Mouse (Mus musculus) MN1 (cell line): ENCODE measurements around the gene Pgpep1l.
"Not testable (repeated sequence)": the region's sequence is repeated elsewhere in the genome, so short reads cannot be mapped to it uniquely, and the experiment has no call there.

Experiments
- DNase-seq: peaks from one replicate; pipeline ENCODE4 v3.0.0-alpha.2; 2016; ENCODE audit warnings: low spot score

The Pgpep1l gene

DNA sequence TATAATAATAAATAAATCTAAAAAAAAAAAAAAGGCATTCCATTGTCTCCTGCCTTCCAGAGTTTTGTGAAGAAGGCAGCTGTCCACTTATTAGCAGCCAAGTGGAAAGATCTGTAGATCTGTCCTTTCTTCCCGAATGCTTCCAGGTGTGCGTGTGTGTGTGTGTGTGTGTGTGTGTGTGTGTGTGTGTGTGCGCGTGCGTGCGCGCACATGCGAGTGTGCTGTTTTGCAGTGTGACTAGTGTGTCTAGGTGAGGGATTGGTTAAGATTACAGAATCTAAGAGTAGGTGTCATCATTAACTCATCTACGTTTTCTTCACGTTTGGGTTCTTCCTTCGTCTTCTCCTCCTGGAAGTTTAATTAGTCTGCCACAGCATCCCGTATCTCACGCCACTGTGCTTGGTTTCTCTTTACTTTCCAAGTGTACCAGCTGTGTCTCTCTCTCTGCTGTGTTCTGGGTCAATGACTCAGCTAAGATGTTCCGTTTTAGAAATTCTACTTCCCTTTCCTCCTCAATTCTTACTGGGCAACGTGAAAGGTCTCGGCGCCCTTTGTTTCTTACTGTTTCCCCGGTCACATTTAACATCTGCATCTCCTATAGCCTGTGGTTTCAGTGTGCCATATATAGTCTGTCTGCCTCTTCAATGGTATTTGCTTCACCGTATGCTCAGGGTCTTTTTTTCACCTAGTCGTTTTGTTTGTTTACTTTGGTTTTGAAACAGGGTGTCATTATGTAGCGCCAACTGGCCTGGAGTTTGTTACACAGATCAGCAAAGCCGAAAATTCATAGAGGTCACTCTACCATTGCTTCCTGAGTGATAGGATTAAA is 18.5 kb upstream of the Pgpep1l start:
- no peak for DNase-seq

DNA sequence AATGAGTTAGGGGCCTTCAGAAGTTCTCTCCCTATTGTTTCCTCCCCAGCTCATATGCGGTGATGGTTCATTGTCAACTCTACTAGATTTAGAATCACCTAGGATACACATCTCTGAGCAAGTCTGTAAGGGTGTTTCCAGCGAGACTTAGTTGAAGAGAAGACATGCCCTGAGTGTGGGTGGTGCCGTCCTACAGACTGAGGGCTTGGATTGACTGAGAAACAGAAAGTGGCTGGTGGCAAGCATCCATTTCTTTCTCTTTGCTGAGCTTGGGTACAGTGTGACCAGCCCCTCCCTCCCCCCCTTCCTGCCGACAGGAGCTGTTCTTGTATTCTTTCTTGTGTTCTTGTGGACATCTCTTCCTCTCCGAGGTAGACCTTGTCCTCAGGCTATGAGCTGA is 17.3 kb upstream of the Pgpep1l start:
- DNase-seq, result no peak

DNA sequence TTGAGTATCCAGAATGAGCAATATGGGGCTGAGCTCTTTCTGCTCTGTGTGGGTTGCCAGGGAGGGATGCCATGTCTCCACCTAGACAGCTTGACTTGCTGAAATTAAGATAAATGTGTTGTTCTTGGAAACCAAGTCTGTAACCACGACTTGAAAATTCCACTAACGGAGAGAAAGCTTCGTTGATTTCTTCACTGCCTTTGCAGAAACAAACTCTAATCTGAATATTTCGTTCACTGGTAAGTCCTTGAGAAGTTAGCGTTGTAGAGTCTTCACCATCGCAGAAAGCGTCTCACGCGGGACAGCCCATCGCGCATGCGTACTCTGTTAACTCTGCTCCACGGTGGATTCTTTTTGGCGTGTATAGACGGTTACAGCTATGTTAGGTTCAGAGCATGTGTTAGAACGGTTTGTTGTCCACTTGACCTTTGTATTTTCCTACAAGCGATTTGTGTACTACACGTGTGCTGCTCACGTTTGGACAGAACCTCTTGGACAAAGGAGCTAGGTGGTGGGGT is 16.4 kb upstream of the Pgpep1l start:
- DNase-seq, result no peak

DNA sequence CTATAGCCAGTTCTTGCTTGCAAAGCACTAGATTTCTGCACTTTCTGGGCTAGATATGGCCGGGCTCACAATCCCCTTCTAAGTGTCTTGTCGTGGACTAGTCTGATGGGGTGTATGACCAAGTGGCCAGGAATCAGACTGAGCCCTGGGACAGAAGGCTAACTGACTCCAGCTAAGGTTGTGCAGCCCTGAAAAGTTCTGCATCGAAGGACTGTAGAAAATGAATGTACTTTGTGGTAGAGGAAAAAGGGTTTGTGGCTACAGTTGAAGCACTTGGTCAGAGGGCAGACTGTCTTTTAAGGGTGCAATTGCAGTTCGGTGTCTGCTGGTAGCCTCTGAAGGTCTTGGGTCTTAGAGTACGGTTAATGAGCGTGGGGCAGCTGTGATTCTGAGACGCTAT is 15.4 kb upstream of the Pgpep1l start:
- no peak for DNase-seq

DNA sequence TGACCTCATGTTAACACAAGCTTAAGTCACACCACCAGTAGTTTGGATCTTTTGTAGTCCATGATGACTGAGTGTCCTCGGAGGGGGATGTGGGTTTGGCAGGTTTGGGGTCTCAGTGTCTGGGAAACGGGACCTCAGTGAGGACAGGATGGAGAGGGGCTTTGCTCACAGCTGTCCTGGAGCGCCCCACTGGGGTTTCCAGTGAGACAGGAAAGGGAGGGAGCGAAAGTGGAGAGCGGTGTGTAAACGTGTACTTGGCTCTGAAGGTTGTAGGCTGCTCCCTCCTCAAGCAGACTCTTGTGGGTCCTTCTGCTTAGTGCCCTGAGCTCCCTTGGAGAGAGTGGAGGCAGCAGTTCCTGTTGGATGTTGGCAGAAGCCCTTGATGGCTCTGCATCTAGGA is 14.9 kb upstream of the Pgpep1l start:
- DNase-seq, result no peak

DNA sequence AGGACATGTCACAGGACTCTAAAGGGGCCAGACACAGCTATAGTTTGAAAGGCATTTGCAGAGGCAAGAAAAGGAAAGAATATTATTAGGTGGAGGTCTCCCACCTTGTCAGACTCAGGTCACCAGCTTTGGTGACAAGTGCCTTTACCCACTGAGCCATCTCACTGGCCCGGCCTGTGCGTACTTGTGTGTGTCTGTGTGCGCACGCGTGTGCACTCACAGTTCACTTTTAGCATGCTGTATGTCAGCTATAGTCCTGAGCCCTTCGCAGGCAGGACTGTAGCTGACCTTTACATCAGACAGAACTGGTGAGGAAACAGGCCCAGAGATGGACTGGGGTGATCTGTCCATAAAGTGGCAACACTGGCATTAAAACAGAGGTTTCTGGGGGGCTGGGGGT is 14.4 kb upstream of the Pgpep1l start:
- DNase-seq, result no peak

DNA sequence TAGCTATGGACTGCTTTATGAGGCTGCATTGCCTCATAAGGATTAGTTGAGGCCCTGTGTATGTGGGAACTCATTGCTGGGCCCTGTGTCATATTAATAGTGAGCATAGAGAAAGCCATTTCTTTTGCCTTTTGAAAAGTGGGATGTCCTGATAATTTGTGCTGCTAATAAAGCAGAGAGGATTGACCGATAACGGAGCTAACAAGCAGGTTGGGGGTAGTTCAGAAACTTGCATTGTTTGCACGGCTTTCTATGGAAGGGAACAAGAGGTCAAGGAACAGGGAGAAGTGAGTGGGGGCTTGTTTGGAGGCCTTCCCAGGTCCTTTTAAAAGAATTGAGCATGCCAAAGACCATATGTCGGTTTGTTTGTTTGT is 13.9 kb upstream of the Pgpep1l start:
- DNase-seq, result no peak

DNA sequence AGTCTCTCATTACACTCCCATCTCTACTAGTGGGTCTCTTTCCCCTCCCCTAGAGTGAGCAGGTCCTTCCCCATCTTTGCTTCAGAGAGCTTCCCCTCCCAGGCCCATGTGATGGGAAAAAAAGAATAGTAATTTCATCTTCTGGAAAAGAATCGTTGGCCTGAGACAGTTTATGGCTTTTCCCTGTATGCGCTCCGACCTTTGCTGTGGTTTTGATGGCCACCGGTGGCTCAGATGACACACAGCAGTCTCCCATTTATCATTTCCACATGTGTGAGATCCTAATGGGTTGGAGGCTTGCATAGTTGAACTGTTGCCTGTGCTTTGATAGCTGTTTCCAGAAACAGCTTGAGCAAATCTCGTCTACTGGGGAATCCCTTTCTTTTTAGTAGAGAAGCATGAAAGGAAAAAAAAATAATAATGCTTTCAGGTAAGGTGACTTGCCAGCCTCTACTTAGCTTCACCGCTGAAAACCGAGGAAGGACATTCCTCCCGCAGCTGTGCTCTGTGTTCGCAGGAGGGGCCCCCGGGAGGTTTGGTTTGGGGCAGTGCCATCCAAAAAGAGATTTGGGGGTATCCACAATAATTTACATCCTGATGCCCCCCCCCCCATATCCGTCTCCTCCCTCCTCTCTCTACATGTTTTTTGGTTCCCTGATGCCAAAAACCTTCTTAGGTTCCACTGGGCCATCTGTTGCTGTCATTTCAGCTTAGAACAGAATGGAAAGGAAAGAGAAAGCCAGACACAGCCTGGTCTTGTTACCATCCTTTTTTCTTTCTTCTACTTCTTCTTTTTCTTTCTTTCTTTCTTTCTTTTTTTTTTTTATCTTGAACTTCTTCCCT is 13.2 kb upstream of the Pgpep1l start:
- no peak for DNase-seq

DNA sequence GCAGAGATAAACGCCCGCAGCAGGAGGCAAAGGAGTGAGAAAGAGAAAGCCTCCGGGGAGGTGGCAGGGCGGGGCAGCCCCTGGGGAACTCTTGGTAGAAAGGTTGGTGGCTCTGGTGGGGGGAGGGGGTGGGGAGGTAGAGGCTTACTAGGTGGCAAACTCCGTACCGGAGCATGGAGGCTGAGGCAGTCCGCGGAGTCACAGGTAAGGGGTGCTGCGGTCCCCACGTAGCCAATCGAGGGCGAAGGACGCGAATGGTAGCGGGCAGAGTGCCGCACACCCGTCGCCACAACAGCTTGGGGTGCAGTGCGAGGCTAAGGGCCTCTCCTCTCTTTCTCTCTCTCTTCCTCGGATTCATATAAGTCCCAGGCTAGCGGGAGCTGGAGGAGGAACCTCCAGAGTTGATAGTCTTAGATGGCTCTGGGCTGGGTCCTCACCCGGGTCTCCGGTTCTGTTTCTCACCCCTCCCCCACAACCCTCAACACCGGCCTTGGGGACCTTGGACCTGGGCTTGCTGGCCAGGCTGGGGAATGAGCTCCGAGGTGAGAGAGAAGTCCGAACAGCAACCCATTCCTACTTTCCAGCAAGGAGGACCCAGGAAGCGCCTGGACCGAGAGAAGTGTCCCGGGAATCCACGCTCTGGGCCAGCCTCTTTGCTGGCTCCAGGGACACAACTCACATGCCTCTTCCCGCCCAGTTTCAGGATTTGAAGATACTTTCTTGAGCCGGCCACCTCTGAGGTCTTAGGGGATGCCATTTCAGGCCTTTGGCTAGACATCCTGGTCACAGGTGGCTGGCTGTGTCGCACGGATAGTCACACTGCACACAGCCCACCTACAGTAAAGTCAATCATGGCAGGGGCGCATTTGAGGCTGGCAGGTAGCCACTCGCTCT is 12.1 kb upstream of the Pgpep1l start:
- DNase-seq, result no peak

DNA sequence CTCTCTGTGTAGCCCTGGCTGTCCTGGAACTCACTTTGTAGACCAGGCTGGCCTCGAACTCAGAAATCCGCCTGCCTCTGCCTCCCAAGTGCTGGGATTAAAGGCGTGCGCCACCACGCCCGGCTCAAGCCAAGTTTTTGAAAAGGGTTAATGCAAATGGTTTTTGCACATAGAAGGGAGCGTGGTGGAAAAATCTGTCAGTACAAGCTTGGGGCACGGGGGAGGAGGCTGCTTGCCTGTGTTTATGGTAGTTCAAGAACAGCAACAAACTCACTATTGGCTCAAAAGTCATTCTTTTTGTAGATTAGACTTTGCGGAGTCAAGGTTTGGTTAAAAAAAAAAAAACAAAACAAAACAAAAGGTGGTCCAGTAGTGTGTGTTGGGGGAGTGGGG is 11.4 kb upstream of the Pgpep1l start:
- DNase-seq, result not testable (repeated sequence)

DNA sequence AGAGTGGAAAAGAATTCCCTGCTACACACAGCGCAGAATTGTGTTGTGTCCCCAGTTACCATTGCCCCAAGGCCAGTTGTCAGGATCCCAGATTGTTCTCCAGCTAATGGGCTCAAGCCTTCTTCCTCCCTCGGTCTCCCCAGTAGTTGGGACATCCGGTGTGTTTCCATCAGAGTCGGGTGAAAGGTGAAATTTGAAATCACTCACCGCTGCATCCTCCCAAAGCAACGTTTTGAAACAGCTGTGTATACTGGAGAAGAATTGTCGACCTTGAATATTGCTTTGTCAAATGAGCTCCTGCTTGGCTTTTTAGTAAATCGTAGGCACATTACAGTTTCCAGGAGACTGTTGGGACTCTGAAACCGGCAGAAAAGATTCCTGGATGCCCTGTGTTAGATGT is 10.9 kb upstream of the Pgpep1l start:
- no peak for DNase-seq

DNA sequence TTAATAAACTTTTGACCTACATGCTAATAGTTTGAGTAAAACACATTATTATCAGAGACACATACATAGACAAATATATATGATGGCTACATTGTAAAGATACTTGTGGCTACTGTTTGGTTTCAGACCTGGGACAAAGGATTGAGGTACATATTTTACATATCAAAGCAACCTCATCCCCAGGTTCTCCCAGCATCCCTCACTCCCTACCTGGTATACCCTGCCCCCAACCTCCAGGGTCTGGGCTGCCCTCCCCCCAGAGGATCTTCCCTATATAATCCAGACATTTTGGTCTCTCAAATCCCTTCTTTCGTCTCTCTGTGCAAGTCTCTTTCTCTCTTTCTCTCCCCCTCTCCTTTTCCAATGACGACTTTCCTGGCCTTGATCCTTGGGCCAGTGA is 10.2 kb upstream of the Pgpep1l start:
- no peak for DNase-seq

DNA sequence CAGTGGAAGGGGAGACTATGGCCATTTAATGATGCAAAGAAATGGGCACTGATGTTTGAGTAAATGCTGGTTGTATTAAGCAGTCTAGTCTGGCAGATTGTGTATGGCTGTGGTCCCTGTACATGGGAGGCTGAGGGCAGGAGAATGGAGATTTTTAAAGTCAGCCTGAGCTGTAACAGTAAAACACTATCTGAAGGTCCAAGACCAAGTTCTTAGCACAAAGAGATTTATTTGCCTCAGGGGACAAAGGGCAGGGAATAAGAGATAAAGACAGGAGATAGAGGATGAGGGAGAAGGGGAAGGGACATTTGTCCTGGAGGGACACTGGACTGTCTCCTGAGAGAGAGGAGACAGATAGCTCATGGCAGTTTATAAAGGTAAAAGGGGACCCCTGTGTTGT is 9.5 kb upstream of the Pgpep1l start, which contains the start of gene Fam169b:
TSS of gene Fam169b (plus strand) at position 325 of the 400 bp plus-strand sequence.
- DNase-seq, result no peak

DNA sequence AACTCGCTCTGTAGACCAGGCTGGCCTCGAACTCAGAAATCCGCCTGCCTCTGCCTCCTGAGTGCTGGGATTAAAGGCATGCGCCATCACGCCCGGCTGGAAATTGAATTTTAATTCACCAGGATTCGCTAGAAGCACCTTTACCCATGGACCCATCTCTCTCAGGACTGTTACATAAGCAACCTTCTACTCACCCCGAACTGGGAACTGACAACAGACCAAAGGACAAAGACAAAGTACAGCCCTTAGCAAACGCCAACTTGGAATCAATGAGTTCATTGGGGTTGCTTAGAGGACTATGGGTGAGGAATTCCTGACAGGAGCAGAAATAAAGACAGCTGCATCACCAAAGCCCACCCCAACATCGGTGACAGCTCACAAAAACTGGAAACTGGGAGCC is 8.6 kb upstream of the Pgpep1l start:
- DNase-seq, result no peak

DNA sequence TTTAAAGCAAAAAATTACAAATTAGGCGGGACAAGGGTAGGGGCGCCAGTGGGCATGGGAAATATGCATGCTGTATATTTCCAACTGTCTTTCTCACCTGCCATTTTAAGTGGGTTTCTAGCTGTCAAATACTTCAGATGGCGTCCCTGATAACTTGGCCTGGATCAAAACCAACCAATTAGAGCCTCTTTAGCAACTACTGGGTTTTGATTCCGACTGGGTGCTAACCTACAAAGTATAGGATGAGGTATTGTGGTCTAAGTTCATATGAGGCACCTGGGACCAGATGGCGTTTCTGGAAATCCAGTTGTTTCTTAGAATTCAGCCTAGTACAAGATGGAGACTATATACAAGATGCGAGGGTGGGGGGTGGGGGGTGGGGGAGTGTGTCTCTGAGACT is 7.8 kb upstream of the Pgpep1l start:
- DNase-seq, result no peak

DNA sequence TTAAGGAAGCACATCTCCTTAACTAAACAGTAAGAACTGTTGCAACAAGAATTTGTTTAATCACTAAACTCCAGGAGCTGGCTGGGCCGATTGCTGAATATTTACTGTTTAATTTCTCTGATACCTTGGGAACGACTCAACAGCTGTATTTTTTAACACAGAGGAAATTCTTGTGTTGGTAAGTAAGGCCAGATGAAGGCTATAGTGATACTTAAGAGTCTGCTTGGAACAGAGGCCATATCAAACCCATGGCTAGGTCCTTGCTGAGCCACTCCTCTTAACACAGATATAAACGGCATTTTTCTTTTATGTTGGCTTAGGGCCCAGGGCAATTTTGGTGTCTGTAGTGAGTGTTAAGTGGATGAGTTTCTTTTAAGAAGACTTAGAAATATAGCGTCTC is 6.5 kb upstream of the Pgpep1l start:
- DNase-seq, result no peak

DNA sequence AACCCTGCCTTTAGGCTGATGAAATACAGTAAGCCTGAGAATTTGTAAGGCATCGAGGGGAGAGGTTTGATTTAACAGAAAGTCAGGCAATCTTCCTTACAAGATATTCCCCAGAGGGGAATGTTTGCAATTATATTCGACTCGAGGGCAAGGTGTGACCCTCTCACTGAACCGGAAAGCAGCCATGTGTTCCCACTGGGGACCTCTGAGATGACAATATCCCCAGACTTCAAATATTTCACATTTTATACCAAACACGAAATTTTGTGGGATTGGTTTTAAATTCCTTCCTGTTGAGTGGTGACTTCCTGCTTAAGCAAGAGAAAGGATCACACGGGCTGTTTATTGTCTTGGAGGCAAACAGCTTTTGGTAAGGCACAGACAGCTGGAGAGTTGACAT is 2.7 kb upstream of the Pgpep1l start:
- DNase-seq, result no peak

DNA sequence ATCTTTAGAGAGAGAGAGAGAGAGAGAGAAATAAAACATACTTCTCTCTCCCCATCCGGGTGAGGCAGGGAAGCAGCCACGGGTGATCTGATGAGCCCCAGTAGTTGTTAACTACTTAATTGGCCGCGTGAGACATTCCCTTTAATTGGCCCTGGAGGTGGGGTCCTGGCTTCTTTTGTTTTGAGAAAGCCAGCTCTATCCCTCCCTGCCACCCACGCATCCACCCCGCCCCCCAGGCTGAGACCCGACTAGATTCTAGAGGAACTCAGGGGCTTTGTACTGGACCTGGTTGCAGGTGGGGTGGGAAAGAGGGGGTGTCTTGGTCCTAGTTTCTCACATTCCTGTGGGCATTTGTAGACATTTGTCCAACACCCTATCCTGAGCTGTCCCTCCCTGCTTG is 1.4 kb upstream of the Pgpep1l start:
- no peak for DNase-seq

DNA sequence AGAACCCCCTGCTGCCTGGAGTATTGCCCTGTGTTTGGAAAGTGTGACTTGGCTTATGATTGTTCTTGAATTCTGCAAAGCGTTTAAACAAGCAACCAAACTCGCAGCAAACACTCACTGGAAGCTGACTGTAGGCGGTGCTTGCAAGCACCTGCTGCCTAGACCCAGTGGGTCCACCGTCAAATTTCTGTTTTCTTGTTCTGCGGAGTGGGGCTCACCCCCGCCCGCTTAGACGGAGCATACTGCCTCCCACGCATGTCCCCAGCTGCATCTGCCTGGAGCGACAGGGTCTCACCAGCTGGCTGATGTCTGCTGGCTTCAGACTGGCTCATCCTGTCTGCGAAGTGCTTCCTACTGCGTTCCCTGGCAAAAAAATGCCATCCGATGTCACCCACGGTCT is 498 bp upstream of the Pgpep1l start:
- DNase-seq, result peak; percentile 36

DNA sequence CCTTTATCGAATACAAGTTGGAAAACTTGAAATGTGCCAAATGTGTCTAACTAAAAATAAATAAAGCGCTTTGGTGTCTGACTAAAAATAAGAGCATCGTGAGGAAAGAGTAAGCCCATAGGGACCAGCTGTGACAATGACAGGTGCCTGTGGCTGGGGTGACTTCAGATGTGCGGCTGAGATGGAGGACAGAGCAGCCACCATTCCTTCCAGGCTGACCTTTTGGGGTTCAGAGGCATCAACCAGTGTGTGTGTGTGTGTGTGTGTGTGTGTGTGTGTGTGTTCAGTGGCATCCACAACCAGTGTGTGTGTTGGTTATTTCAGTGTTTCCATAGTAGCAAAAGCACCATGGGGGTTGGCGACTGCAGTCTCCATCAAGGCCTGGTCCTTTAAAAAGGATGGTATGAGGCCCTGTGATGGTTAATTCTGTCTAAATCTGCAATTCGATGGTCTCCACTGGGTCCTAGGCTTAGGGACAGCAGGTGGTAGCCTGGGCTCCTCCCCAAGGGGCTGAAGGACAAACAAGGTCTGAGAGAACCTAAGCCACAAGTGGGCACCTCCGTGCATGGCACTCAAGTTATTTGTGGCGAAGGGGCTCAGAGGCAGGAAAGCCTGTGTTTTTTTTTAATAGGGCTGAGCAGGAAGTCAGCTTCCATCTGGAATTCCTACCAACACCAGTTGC is 546 bp downstream of the Pgpep1l start:
- no peak for DNase-seq

DNA sequence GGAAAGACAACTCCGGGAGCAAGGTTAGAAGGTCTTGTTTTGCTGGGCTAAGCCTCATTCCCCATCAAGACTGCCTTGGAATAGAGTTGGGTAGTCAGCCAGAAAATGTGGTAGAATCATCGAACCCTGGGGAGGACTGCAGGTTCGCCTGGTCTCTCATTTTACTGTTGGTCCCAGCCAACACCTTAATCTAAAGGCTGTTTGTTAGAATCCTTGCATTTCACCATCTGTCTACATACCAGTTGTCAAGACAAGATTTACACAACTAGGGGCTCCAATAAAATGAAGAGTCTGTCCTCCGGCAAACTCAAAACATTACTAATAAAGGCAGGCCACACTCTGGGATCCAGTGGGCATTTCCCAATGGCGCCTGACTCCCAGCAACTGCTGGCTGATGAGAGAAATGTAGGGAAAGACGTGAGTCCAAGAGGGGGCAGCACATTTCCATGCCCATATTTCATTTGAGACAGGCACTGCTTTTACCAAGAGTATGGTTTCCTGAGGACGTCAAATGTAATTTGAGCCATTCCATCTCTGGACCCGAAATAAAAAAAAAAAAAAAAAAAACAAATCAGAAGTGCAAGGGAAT is 1.3 kb downstream of the Pgpep1l start:
- peak; percentile 7 for DNase-seq
